Mouse (Mus musculus) kidney, postnatal 36 days (tissue): ENCODE results near the gene Ephb4.

Experiments used
- DNase-seq, 2 experiments: peaks; one replicate each; pipeline ENCODE4 v3.0.0; 2021 to 2022; ENCODE audit warnings: mixed read lengths in 2 of 2

Gene Ephb4

GRCm38 (mm10) chr5:137335066-137335465, 14.8 kb upstream of the Ephb4 start:
- no peak for DNase-seq

GRCm38 (mm10) chr5:137337190-137337589, 12.7 kb upstream of the Ephb4 start:
- peak in 1 of 2 experiments; percentile 31 for DNase-seq

- DNase-seq, result peak; percentile 96 to 97
Observed at GRCm38 (mm10) chr5:137338256-137338655, 11.7 kb upstream of the Ephb4 start.

- DNase-seq, result peak; percentile 76 to 79
Observed at GRCm38 (mm10) chr5:137338663-137339289, 11.1 kb upstream of the Ephb4 start.

GRCm38 (mm10) chr5:137339290-137339979, 10.5 kb upstream of the Ephb4 start:
- DNase-seq, result peak; percentile 76 to 82

GRCm38 (mm10) chr5:137340222-137340621, 9.7 kb upstream of the Ephb4 start:
- DNase-seq, result no peak

- DNase-seq, result no peak
Observed at GRCm38 (mm10) chr5:137342407-137343012, 7.4 kb upstream of the Ephb4 start.

- no peak for DNase-seq
Observed at GRCm38 (mm10) chr5:137343412-137343811, 6.5 kb upstream of the Ephb4 start.

- no peak for DNase-seq
Observed at GRCm38 (mm10) chr5:137343869-137344268, 6.0 kb upstream of the Ephb4 start.

- DNase-seq, result peak; percentile 77 to 90
Observed at GRCm38 (mm10) chr5:137345821-137346220, 4.1 kb upstream of the Ephb4 start.

- DNase-seq, result no peak
Observed at GRCm38 (mm10) chr5:137346388-137346787, 3.5 kb upstream of the Ephb4 start.

- DNase-seq, result no peak
Observed at GRCm38 (mm10) chr5:137346983-137347382, 2.9 kb upstream of the Ephb4 start.

GRCm38 (mm10) chr5:137347856-137348255, 2.1 kb upstream of the Ephb4 start:
- DNase-seq, result peak; percentile 54 to 62

- peak; percentile 93 to 95 for DNase-seq
Observed at GRCm38 (mm10) chr5:137348482-137349383, 1.2 kb upstream of the Ephb4 start.

GRCm38 (mm10) chr5:137350205-137351057, 522 bp downstream of the Ephb4 start:
- DNase-seq, result no peak

- DNase-seq, result no peak
Observed at GRCm38 (mm10) chr5:137351058-137351380, 1.1 kb downstream of the Ephb4 start.

- DNase-seq, result no peak
Observed at GRCm38 (mm10) chr5:137351394-137351793, 1.5 kb downstream of the Ephb4 start.

- DNase-seq, result peak; percentile 78 to 86
Observed at GRCm38 (mm10) chr5:137352011-137352975, 2.4 kb downstream of the Ephb4 start.

- DNase-seq, result peak in 1 of 2 experiments; percentile 19
Observed at GRCm38 (mm10) chr5:137354091-137354490, 4.2 kb downstream of the Ephb4 start.

- DNase-seq, result peak in 1 of 2 experiments; percentile 55
Observed at GRCm38 (mm10) chr5:137358382-137358781, 8.5 kb downstream of the Ephb4 start.

GRCm38 (mm10) chr5:137369665-137370064, 19.8 kb downstream of the Ephb4 start:
- no peak for DNase-seq
